Mouse (Mus musculus) brain, embryonic 14.5 days (tissue): ENCODE measurements around the gene Lrig3. TPM values are rescaled to one million over a fixed set of nuclear protein-coding genes. Genes with fewer than 3 reads are reported as not detected.

ENCODE experiments used
- DNase-seq: peaks from one replicate; pipeline ENCODE4 v3.0.0-alpha.2; 2011; ENCODE audit warnings: low read depth
- CTCF ChIP-seq: fragments of 200-500 bp; IDR thresholded peaks from 2 replicates; pipeline ENCODE4 v1.5.1; 2012; ENCODE audit warnings: inconsistent platforms, mild to moderate bottlenecking, moderate library complexity, borderline replicate concordance; ENCODE audit not compliant: insufficient read depth, insufficient read length; ENCODE audit errors: extremely low read depth
- POLR2A ChIP-seq: fragments of 200-500 bp; IDR thresholded peaks from 2 replicates; pipeline ENCODE4 v1.6.1; 2012; ENCODE audit warnings: mild to moderate bottlenecking, inconsistent platforms, borderline replicate concordance; ENCODE audit not compliant: poor library complexity, insufficient read depth, insufficient read length, severe bottlenecking; ENCODE audit errors: extremely low read depth
- polyA plus RNA-seq: library from polyadenylated mRNA; depleted of rRNA; stranded (reverse); fragments of >200 nt; gene quantifications from 2 replicates; pipeline ENCODE4 v1.2.3, GENCODE M21; 2012

The Lrig3 gene
- polyA plus RNA-seq, 1 experiment = 8.0 TPM

DNA sequence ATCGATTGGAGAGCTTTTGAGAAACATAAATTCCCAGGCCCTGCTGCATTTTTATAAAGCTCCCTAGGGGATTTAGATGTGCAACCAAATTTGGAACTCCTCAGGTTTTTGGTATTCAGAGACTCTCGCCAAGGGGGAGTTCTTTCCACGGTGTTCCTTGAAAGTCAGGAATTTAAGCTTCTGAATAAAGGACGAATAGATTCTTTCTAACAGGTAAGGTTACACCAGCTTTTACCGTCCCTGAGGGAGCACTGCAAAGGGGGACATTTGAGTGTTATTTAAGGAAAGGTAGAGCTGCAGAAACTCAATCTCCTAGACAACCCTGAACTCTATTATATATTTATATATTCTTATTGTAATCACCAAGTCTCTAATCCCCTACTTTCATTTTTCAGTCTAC lies 22.9 kb upstream of the Lrig3 start:
- DNase-seq = no peak
- TF ChIP-seq CTCF (no peak), POLR2A (no peak)

DNA sequence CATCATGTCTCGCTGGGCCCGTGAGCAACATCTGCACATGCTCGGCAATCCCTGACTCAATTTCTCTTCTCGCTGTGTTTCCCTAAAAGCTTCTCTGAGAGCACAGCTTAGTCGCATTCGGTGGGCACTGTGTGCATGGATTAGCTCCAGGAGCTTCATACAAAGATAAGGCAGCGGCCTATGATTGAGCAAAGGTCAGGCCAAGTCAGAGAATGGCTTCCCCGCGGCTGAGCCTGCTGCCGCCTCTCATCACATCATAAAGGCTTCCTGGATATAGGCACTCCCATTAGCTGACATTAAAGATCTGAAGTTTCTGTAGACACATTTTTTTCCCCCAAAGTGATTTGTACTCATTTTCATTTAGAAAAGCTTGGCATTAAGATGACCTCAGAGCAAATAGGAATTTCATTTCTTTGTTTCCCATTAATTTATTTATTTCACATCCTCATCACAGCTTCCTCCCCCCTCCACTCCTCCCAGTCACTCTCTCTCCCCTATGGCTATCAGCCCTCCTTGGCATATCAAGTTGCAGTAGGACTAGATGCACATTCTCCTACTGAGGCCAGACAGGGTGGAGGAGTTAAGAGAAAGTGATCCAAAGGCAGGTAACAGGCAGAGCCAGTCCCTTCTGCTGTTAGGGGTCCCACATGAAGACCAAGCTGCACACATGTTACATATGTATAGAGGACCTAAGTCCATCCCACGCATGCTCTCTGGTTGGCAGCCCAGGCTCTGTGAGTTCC lies 21.0 kb upstream of the Lrig3 start:
- no peak for DNase-seq
- TF ChIP-seq POLR2A (no peak), CTCF (no peak)

DNA sequence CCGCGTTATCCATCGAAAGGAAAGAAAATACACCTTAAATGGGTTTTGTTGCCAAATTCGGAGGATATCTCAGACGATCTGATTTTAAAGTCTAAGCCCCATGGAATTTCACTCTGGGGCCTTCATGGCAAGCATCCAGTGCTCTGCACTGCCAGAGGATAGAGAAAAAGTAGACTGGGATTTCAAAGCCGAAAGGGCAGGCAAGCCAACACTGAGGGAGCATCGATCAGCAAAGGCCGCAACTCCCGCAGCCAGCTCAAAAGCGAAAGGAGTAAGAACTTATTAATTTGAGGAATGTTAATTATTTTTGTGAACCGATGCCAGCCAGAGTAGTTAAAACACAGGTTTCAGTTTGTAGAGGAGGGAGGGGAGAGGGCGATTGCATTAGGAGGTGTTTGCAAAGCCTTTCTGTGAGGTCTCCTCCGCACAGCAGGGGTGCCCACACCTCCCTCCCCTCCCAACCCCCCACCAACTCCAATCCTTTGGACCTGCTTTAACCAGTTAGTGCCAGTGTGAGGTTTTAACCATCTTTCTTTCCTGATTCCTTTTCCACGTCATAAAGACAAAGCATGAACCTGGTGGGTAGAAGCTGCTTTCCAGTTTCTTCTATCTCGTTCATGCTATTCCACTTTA lies 17.0 kb upstream of the Lrig3 start:
- TF ChIP-seq POLR2A (no peak), CTCF (no peak)
- peak; percentile 59 for DNase-seq

DNA sequence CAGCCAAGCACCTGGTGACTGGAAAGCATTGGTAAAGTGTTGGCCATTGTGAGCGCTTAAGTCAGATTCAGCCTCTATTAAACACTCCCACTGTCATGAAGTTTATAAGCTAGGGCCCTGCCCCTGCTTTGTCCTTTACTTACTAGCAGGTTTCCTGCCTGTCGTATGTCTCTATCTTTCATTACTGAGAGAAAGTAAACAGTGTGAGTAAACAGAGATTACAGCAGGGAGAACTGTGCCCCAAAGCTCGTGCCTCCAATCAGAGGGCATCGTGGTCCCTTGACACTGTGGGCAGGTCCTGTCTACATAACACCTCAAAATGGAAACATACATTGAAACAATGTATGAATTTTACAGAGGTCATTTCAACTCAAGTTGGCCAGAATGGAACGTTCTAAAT lies 14.3 kb upstream of the Lrig3 start:
- no peak for DNase-seq
- no peak for TF ChIP-seq CTCF

DNA sequence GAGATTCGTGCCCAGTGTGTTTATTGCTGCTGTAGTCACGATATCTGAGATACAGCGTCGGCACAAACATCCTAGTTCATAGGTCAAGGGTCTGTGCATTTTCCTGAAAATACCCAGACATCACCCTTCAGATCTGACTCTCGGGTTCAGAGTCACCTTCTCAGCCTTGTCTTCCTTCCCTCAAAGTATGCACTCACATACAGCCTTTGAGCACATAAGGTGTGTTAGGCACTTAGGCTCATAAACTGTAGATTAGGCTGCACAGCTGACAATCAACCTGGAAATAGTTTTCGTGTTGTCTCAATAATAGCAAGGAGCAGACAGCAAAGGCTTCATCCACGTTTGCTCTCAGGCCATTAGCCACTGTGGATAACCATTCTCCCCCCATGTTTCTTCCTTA lies 11.6 kb upstream of the Lrig3 start:
- no peak for DNase-seq
- TF ChIP-seq CTCF (no peak), POLR2A (no peak)

DNA sequence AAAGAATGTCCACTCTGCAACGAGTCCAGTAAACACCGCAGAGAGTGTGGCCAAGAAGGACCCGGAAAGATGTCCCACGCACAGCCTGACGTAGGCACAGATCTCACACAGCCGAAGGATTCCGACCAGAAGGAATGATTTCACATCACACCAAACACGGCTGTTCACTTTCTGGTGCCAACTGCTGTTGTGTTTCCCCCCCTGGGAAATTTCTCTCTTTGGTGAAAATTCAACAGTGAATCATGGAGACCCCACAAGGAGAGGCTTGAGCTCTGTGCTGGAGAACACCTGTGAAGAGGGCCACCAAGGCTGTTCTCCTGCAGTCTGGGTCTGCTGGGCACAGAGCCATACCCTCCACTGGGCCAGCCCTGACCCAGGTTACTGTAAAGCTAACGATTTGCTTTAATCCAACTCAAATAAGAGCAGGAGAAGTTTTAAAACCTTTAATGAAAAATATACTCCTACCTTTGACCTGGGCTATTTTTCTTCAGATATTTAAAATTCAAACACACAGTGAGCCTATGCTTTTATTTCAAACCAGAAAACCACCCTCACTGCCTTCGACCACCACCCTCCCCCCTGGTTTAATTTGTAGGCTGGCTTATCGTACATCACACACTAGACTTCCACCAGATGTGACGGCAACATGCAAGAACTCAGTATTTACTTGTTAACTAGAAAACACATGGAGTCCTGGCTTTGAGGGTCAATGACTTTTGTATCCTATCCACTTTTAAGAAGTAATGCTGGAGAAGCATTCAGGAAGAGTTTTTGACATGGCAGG lies 11.0 kb upstream of the Lrig3 start:
- TF ChIP-seq CTCF = no peak
- TF ChIP-seq POLR2A = no peak
- peak; percentile 34 for DNase-seq

DNA sequence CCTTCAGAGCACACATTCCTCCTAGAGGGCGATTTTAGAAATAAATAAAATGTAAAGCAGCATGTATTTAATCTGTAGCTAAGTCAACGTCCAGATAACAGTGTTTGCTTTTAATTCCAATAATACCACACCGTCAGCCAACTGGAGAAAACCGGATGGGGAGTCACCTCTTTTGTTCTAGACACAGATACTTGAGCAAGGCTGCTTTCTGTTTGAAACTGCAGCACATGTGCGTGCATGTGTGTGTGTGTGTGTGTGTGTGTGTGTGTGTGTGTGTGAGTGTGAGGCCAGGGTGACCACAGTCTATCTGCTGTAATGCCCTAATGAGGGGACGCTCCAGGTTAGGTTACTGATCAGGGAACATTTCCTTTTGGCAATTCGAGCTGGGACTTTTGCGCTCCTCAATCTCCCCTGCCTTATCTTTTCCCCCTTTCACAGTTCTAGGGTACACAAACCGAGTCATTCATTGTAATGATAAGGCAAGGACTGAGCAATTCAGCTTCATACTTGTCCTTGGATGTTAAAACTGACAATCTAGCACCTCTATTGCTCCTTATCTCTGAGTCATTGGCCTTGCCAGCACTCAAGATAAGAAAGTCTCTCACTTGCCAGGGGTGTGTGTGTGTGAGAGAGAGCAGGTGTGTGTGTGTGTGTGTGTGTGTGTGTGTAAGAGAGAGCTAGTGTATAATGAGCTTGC lies 4.4 kb upstream of the Lrig3 start:
- DNase-seq = no peak
- TF ChIP-seq CTCF = no peak

DNA sequence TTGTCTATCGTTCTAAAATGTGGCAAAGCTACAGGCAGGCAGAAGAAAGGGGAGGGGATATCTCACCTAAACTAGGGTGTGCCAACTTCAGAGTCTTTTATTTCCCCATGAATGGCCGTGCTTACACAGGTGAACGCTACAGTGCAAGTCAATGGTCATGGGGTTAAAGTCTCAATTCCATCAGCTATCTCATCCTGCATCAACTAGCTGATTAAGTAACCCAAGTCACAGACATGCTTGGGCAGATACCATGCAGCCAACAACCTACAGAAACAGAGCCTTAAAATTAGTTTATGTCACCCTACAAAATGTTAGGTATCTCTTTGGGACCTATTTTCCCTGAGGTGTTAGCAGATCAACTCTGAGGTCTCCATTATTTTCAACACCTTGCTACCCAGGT lies 1.3 kb upstream of the Lrig3 start:
- no peak for DNase-seq
- TF ChIP-seq CTCF (no peak), POLR2A (no peak)

DNA sequence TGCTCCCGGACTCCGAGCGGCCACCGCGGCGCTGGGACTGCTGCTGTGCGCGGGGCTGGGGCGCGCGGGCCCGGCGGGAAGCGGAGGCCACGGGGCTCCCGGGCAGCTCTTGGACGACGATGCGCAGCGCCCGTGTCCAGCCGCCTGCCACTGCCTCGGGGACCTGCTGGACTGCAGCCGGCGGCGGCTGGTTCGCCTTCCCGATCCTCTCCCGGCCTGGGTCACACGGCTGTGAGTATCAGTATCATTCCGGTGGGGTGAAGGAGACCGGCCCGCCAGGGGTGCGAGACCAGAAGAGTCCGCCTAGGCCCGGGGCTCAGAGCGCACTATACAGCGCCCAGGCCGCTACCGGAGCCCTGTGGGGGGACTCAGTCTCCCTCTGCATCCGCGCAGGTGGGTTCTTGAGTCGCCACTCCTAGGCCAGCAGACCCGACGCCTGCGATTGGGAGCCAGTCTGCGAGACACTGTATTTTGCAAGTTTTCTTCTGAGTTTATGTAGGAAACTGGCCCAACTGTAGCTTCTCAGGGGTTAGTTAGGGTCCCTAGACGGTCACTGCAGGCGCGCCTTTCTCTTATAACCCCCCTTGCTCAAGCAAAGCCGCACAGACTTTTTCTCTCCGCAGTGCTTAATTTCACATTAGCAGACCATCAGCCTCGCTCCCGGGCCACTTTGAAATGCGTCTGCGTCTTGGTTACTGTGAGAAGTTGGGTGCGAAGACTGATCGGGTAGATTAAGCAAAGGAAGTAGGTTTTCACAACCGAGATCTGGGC lies 698 bp downstream of the Lrig3 start:
- peak; percentile 61 for DNase-seq
- TF ChIP-seq CTCF (no peak), POLR2A (no peak)

DNA sequence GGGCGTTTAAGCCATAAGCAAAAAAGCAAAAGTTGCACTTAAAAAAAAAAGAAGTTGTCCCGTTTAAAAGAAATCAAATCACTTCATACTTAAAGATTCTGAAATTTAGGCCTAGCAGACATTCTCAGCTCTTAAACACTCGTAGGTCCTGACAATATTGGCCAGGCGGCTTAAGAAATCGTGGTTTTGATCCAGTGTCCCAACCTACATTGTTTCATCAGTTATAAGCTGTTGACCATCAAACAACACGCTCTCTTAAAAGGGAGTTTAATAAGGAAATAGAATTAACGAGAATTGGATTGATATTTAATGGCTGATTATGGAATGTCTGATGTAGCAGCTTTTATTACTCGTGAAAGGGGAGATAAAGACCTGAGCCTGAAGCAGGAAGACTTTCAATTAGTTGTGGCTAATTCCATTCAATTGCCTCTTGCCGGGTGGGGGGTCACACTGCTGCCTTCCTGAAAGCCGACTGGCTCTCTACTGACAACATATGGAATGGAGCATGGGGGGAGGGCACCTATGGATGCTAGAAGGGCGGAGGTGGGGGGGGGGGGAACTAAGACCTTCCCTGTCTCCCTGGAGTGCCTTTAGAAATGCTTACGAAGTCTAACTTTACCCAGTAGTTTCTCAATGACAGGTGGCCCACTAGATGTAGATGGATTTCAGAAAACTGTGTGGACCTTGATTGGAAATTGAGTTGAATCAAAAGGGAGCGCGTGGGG lies 1.6 kb downstream of the Lrig3 start:
- peak; percentile 42 for DNase-seq
- TF ChIP-seq POLR2A (no peak), CTCF (no peak)
